In genomic region chr5:105616538-105616937, GRCm38 (mm10) we compare ENCODE assay signal across 23 mouse cellular contexts.
DNase-seq lines count a peak whose midpoint lies in the region; ATAC-seq lines count a peak whose summit lies in the region.
"Had no signal": no experiment of that assay in that cellular context is flagged by ENCODE, and none has a peak within 500 bp of the region (broad histone marks: within the 10 kb centered on the region; RNA-seq: fewer than 3 reads in every experiment).

No protein-coding gene starts in this region.

- H3K9ac ChIP-seq in kidney, embryonic 14.5 days (ENCODE audit: low read depth, low read length): no peak overlapping the region
- no peak overlapping the region for H3K9ac ChIP-seq in hindbrain, embryonic 12.5 days
- H3K9ac ChIP-seq: embryonic facial prominence, embryonic 15.5 days; forebrain, postnatal 0 days had no signal

- no peaks in the 10 kb centered on the region for H3K27me3 ChIP-seq in splenic B cell, adult 2 months (ENCODE audit: control insufficient read depth, insufficient read depth, low read length, poor library complexity, severe bottlenecking)
- H3K27me3 ChIP-seq in forebrain, embryonic 10.5 days (ENCODE audit: poor library complexity, severe bottlenecking): no peaks in the 10 kb centered on the region
- no peaks in the 10 kb centered on the region for H3K27me3 ChIP-seq in kidney, embryonic 14.5 days (ENCODE audit: control insufficient read depth, insufficient read depth, low read length)
- no peaks in the 10 kb centered on the region for H3K27me3 ChIP-seq in hindbrain, embryonic 12.5 days
- H3K27me3 ChIP-seq: embryonic facial prominence, embryonic 15.5 days had no signal

- no peak overlapping the region for H3K27ac ChIP-seq in forebrain, embryonic 10.5 days
- no peak overlapping the region for H3K27ac ChIP-seq in kidney, embryonic 14.5 days (ENCODE audit: low read depth, low read length)
- no peak overlapping the region for H3K27ac ChIP-seq in hindbrain, embryonic 12.5 days
- H3K27ac ChIP-seq: embryonic facial prominence, embryonic 15.5 days; hindbrain, postnatal 0 days; midbrain, embryonic 10.5 days had no signal

- WGBS in forebrain, embryonic 10.5 days: 79% methylated on average over 5 of the region's 5 CpGs
- WGBS in kidney, embryonic 14.5 days: 73% methylated on average over 5 of the region's 5 CpGs
- WGBS in hindbrain, embryonic 12.5 days: 77% methylated on average over 5 of the region's 5 CpGs

- H3K4me3 ChIP-seq in forebrain, embryonic 10.5 days: no peak overlapping the region
- no peak overlapping the region for H3K4me3 ChIP-seq in kidney, embryonic 14.5 days (ENCODE audit: low read length)
- no peak overlapping the region for H3K4me3 ChIP-seq in hindbrain, embryonic 12.5 days
- H3K4me3 ChIP-seq: embryonic facial prominence, embryonic 15.5 days; midbrain, embryonic 10.5 days had no signal

- no peak overlapping the region for H3K4me2 ChIP-seq in kidney, embryonic 14.5 days (replicated peaks; ENCODE audit: low read depth, low read length)
- no peak overlapping the region for H3K4me2 ChIP-seq in hindbrain, embryonic 12.5 days (replicated peaks)
- H3K4me2 ChIP-seq: embryonic facial prominence, embryonic 15.5 days; liver, embryonic 11.5 days had no signal

- H3K4me1 ChIP-seq in forebrain, embryonic 10.5 days: peaks cover 10% of the 10 kb centered on the region
- H3K4me1 ChIP-seq in kidney, embryonic 14.5 days (ENCODE audit: control insufficient read depth, insufficient read depth, low read length): peaks cover 6% of the 10 kb centered on the region; the same call in 1 of the 2 replicates
- H3K4me1 ChIP-seq in hindbrain, embryonic 12.5 days: peaks cover 3% of the 10 kb centered on the region; the same call in 1 of the 2 replicates
- H3K4me1 ChIP-seq: embryonic facial prominence, embryonic 15.5 days had no signal

- peak; percentile 83 for ATAC-seq in granulocyte monocyte progenitor cell, adult 5-6 weeks (replicated peaks; ENCODE audit: poor library complexity, severe bottlenecking)
- no peak for ATAC-seq in kidney, embryonic 14.5 days (ENCODE audit: low FRiP score, low TSS enrichment)
- ATAC-seq in hindbrain, embryonic 12.5 days (ENCODE audit: low FRiP score): no peak
- ATAC-seq: forebrain, postnatal 0 days; hindbrain, postnatal 0 days had no signal

- DNase-seq in lung, postnatal 36 days: peak; percentile 24
- DNase-seq in lung, postnatal 4 days: no peak
- DNase-seq in splenic B cell, adult 2 months (ENCODE audit: low read depth, low spot score): peak; percentile 49
- peak; percentile 54 to 67 for DNase-seq in thymus, postnatal 36 days
- DNase-seq in forebrain, embryonic 10.5 days (ENCODE audit: extremely low spot score, low spot score): no peak
- DNase-seq: adrenal gland, postnatal 10 days; cerebellum, adult 11 months; cerebellum, postnatal 14 days; embryo, embryonic 11 days; forebrain, postnatal 0 days; kidney, adult 18-20 months; kidney, postnatal 14 days; left cerebral cortex, postnatal 4 days; lung, adult 18-20 months; lung, postnatal 14 days; right cerebral cortex, adult 18-20 months had no signal

- H3K36me3 ChIP-seq in splenic B cell, adult 2 months (ENCODE audit: control insufficient read depth, insufficient read depth, low read length, poor library complexity, severe bottlenecking): no peaks in the 10 kb centered on the region
- no peaks in the 10 kb centered on the region for H3K36me3 ChIP-seq in forebrain, embryonic 10.5 days (replicated peaks)
- no peaks in the 10 kb centered on the region for H3K36me3 ChIP-seq in kidney, embryonic 14.5 days (ENCODE audit: control insufficient read depth, insufficient read depth, low read length)
- H3K36me3 ChIP-seq in hindbrain, embryonic 12.5 days: no peaks in the 10 kb centered on the region
- H3K36me3 ChIP-seq: embryonic facial prominence, embryonic 15.5 days; midbrain, embryonic 10.5 days had no signal

- no peaks in the 10 kb centered on the region for H3K9me3 ChIP-seq in forebrain, embryonic 10.5 days
- H3K9me3 ChIP-seq in kidney, embryonic 14.5 days (ENCODE audit: control insufficient read depth, low read length): no peaks in the 10 kb centered on the region
- H3K9me3 ChIP-seq in hindbrain, embryonic 12.5 days (replicated peaks): no peaks in the 10 kb centered on the region
- H3K9me3 ChIP-seq: embryonic facial prominence, embryonic 15.5 days had no signal

Comparison
In these comparisons a context has a peak if more than half of its experiments do, and no peak if none do; other contexts are left out.
1. DNase-seq: peak in lung, postnatal 36 days (single experiment), splenic B cell, adult 2 months (single experiment) and thymus, postnatal 36 days (2 of 2); none in lung, postnatal 4 days (0 of 2) and forebrain, embryonic 10.5 days (single experiment).